Mouse (Mus musculus): ENCODE data around the gene Rabggtb. TPM values are rescaled to one million over a fixed set of nuclear protein-coding genes. Genes with fewer than 3 reads are reported as not detected.

Rabggtb gene
- total RNA-seq, 2 experiments from 2014 or later = 69.3 to 71.3 TPM

- DNase-seq (ENCODE audit: low spot score in 2 of 2) = no peak
Observed at GRCm38 (mm10) chr3:153921147-153921910, 8.5 kb upstream of the Rabggtb start.

- DNase-seq (ENCODE audit: low spot score in 2 of 2) = no peak
Observed at GRCm38 (mm10) chr3:153917200-153917599, 4.4 kb upstream of the Rabggtb start.

GRCm38 (mm10) chr3:153913510-153914243, 868 bp upstream of the Rabggtb start:
- no peak for DNase-seq (ENCODE audit: low spot score in 2 of 2)

- no peak for DNase-seq (ENCODE audit: low spot score in 2 of 2)
Observed at GRCm38 (mm10) chr3:153911882-153912440, 848 bp downstream of the Rabggtb start.

- no peak for DNase-seq (ENCODE audit: low spot score in 2 of 2)
Observed at GRCm38 (mm10) chr3:153911197-153911881, 1.5 kb downstream of the Rabggtb start.

- no peak for DNase-seq (ENCODE audit: low spot score in 2 of 2)
Observed at GRCm38 (mm10) chr3:153910489-153910888, 2.3 kb downstream of the Rabggtb start.

GRCm38 (mm10) chr3:153908919-153909318, 3.9 kb downstream of the Rabggtb start:
- no peak for DNase-seq (ENCODE audit: low spot score in 2 of 2)

- no peak for DNase-seq (ENCODE audit: low spot score in 2 of 2)
Observed at GRCm38 (mm10) chr3:153906136-153906871, 6.5 kb downstream of the Rabggtb start, which contains the start of gene Msh4. Gene Msh4 (minus strand): TSS chr3:153906138.

GRCm38 (mm10) chr3:153905251-153906135, 7.3 kb downstream of the Rabggtb start:
- DNase-seq (ENCODE audit: low spot score in 2 of 2) = no peak

GRCm38 (mm10) chr3:153904586-153904985, 8.2 kb downstream of the Rabggtb start:
- peak in 1 of 2 experiments; percentile 39 for DNase-seq (ENCODE audit: low spot score in 2 of 2)

- no peak for DNase-seq (ENCODE audit: low spot score in 2 of 2)
Observed at GRCm38 (mm10) chr3:153902595-153902994, 10.2 kb downstream of the Rabggtb start.

GRCm38 (mm10) chr3:153901904-153902303, 10.9 kb downstream of the Rabggtb start:
- DNase-seq (ENCODE audit: low spot score in 2 of 2) = no peak

- no peak for DNase-seq (ENCODE audit: low spot score in 2 of 2)
Observed at GRCm38 (mm10) chr3:153897216-153897615, 15.6 kb downstream of the Rabggtb start.

GRCm38 (mm10) chr3:153895454-153895853, 17.4 kb downstream of the Rabggtb start:
- DNase-seq (ENCODE audit: low spot score in 2 of 2) = no peak

- no peak for DNase-seq (ENCODE audit: low spot score in 2 of 2)
Observed at GRCm38 (mm10) chr3:153889188-153889781, 23.5 kb downstream of the Rabggtb start.

GRCm38 (mm10) chr3:153888141-153888540, 24.7 kb downstream of the Rabggtb start:
- DNase-seq (ENCODE audit: low spot score in 2 of 2) = no peak

- DNase-seq (ENCODE audit: low spot score in 2 of 2) = no peak
Observed at GRCm38 (mm10) chr3:153886296-153886695, 26.5 kb downstream of the Rabggtb start.

- DNase-seq (ENCODE audit: low spot score in 2 of 2) = no peak
Observed at GRCm38 (mm10) chr3:153871396-153871795, 41.4 kb downstream of the Rabggtb start.
